Mouse (Mus musculus): ENCODE results near the gene Fkbp10. TPM values are rescaled to one million over a fixed set of nuclear protein-coding genes. Genes with fewer than 3 reads are reported as not detected.

The Fkbp10 gene
- 8.0 and 8.6 TPM in 2 replicates for polyA plus RNA-seq (2012; rRNA removed)

DNA sequence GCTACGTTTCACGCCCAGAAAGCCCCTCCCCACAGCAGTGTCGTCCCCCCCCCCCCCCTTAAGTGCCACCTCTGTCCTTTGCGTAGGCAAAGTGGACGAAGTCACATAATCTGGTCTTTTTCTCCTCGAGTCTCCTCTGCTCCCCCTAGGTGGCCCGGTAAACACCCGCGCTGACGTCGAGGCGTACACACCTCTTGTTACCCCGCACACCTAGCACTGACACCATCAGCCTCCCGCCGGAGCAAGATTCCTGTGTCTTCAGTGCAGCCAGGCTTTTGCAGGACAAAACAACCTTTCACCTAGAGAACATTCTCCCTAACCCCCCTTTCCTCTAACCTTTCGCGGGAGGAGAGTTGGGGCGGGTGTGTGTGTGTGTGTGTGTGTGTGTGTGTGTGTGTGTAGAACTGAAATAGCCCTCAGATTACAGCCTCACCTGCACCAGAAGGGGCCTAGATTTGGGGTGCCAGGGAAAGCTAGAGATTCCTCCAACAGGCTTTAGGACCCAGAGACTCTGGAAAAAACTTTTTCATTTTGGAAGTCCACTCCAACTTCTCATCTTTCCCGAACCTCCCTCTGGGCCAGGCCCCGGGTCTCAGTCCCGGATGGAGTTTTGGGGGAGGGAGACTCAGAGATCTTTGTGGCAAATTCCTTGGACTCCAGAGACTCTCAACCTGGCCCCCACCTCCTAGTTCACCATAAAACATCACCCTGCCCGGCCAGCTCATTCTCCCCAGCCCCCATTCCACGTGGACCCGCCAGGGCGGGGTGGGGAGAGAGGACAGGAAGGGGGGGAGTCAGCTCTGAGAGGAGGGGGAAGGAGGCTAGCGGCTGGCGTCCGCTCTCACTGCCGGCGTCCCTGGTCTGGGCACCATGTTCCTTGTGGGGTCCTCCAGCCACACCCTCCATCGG lies at the start of gene Fkbp10:
Gene Fkbp10, plus strand, starts transcription at position 784 of the 909 bp plus-strand sequence.
- Histone ChIP-seq H3K27ac (ENCODE audit: insufficient read depth, low read length) (no peak within 1 kb of the TSS), H3K27me3 (ENCODE audit: control insufficient read depth, insufficient read depth, low read length) (no peaks in the 10 kb centered on the region), H3K4me1 (ENCODE audit: control insufficient read depth, insufficient read depth, low read length) (peaks cover 9% of the 10 kb centered on the region; the same call in 1 of the 2 replicates), H3K4me3 (replicated peaks; ENCODE audit: insufficient read depth, low read depth, low read length) (peak within 1 kb of the TSS; percentile 52)
- TF ChIP-seq CTCF (IDR thresholded peaks at IDR 0.05; ENCODE audit: borderline replicate concordance, insufficient read depth, low read depth, low read length), result no peak
- no peak for TF ChIP-seq POLR2A (IDR thresholded peaks at IDR 0.05; ENCODE audit: borderline replicate concordance, insufficient read depth, low read length)
- WGBS, result 7% methylated on average over 30 of the region's 31 CpGs
- no peak for DNase-seq

DNA sequence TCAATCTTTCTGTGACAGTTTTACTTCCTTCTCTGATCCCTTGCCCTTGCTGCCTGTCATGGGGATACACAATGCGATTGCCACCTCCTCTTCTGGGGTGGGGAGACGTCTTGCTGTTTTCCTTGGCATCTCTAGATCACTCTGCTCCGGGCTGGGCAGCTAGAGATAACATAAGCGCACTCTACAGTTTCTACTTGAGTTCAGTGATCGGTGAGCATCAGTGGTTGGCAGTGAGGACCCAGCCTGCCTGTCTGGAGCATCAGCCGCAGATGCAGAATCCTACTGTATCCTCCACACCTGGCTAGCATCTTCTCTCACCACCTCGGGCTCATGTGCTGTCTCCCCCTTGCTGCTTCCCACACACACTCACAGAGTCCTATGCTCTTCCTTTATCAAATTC lies 46.4 kb upstream of the Fkbp10 start:
- Histone ChIP-seq H3K27me3 (ENCODE audit: control insufficient read depth, insufficient read depth, low read length) (no peaks in the 10 kb centered on the region), H3K27ac (ENCODE audit: insufficient read depth, low read length) (no peak overlapping the region), H3K4me1 (ENCODE audit: control insufficient read depth, insufficient read depth, low read length) (peaks cover 18% of the 10 kb centered on the region), H3K4me3 (replicated peaks; ENCODE audit: insufficient read depth, low read depth, low read length) (no peak overlapping the region)
- TF ChIP-seq POLR2A (IDR thresholded peaks at IDR 0.05; ENCODE audit: borderline replicate concordance, insufficient read depth, low read length) (no peak), CTCF (IDR thresholded peaks at IDR 0.05; ENCODE audit: borderline replicate concordance, insufficient read depth, low read depth, low read length) (no peak)
- no peak for DNase-seq
- 55% methylated on average over 7 of the region's 7 CpGs for WGBS

DNA sequence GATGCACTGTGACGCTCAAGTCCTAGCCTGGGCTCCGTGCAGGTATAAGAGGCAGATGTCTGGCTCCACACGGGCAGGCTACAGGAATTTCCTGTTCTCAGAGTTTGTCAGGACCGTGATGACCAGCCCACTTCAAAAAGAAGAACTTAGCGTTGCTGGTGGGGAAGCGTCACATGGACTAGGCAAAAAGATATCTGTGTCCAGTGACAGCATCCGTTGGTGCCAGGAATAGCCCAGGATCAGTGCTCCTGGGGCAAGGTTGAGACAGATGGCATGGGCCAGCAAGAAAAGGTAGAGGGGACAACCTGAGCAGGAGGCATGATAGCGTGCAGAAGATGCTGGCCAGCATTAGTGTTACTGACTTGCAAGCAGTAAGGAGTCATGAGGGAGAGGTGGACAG lies 45.7 kb upstream of the Fkbp10 start:
- peak; percentile 68 to 75 for DNase-seq
- H3K4me3 ChIP-seq (replicated peaks; ENCODE audit: insufficient read depth, low read depth, low read length), result no peak overlapping the region
- H3K27me3 ChIP-seq (ENCODE audit: control insufficient read depth, insufficient read depth, low read length), result no peaks in the 10 kb centered on the region
- TF ChIP-seq CTCF (IDR thresholded peaks at IDR 0.05; ENCODE audit: borderline replicate concordance, insufficient read depth, low read depth, low read length) (no peak), POLR2A (IDR thresholded peaks at IDR 0.05; ENCODE audit: borderline replicate concordance, insufficient read depth, low read length) (no peak)
- H3K4me1 ChIP-seq (ENCODE audit: control insufficient read depth, insufficient read depth, low read length), result peaks cover 18% of the 10 kb centered on the region
- 17% methylated on average over 8 of the region's 8 CpGs for WGBS
- peak overlapping the region; percentile 53 for H3K27ac ChIP-seq (ENCODE audit: insufficient read depth, low read length)

DNA sequence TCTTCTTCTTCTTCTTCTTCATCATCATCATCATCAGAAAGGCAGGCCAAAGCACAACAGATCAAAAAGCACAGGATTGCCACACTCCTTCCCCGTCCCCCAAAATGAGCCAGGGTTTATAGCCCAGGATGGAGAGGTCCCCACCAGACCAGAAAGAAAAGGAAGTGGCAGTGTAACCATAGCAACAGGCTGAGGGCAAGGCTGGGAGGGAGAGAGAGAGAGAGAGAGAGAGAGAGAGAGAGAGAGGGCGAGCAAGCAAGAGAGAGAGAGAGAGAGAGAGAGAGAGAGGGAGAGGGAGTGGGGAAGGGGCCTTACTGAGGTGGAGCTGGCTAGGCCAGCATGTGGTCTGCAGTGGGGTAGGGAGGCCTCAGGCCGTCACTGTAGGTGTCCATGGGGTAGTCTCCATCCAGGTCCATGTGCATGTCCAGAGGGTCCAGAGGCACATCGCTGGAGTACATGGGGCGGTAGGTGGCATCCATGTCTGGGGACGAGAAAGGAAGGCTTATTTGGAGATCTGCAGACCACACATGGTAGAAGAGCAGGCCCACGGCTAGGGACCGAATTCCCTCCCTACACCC lies 43.4 kb upstream of the Fkbp10 start:
- Histone ChIP-seq H3K4me3 (replicated peaks; ENCODE audit: insufficient read depth, low read depth, low read length) (no peak overlapping the region), H3K27ac (ENCODE audit: insufficient read depth, low read length) (no peak overlapping the region), H3K4me1 (ENCODE audit: control insufficient read depth, insufficient read depth, low read length) (peaks cover 18% of the 10 kb centered on the region), H3K27me3 (ENCODE audit: control insufficient read depth, insufficient read depth, low read length) (no peaks in the 10 kb centered on the region)
- TF ChIP-seq CTCF (IDR thresholded peaks at IDR 0.05; ENCODE audit: borderline replicate concordance, insufficient read depth, low read depth, low read length) (no peak), POLR2A (IDR thresholded peaks at IDR 0.05; ENCODE audit: borderline replicate concordance, insufficient read depth, low read length) (no peak)
- no peak for DNase-seq
- WGBS, result 61% methylated on average over 8 of the region's 8 CpGs

DNA sequence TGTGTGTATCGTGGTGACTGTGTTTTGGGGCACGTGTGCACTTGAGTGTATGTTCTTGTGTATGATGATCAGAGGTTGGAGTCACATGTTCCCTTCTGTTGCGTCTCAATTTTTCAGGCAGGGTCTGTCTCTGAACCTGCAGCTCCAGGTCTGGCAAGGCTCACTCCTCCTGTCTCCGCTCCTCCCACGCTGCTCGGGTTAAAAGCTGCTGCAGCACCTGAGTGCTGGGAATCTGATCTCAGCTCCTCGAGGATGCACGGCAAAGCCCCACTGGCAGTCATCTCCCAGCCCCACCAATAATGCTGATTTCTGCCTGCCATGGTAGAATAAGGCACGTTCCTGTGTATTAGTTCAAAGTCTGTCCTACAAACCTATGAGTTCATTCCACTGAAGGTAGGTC lies 40.4 kb upstream of the Fkbp10 start:
- H3K27ac ChIP-seq (ENCODE audit: insufficient read depth, low read length), result no peak overlapping the region
- H3K4me1 ChIP-seq (ENCODE audit: control insufficient read depth, insufficient read depth, low read length), result peaks cover 6% of the 10 kb centered on the region
- no peak overlapping the region for H3K4me3 ChIP-seq (replicated peaks; ENCODE audit: insufficient read depth, low read depth, low read length)
- no peak for DNase-seq
- H3K27me3 ChIP-seq (ENCODE audit: control insufficient read depth, insufficient read depth, low read length), result no peaks in the 10 kb centered on the region
- no peak for TF ChIP-seq POLR2A (IDR thresholded peaks at IDR 0.05; ENCODE audit: borderline replicate concordance, insufficient read depth, low read length)
- no peak for TF ChIP-seq CTCF (IDR thresholded peaks at IDR 0.05; ENCODE audit: borderline replicate concordance, insufficient read depth, low read depth, low read length)
- WGBS, result 89% methylated on average over 9 of the region's 9 CpGs

DNA sequence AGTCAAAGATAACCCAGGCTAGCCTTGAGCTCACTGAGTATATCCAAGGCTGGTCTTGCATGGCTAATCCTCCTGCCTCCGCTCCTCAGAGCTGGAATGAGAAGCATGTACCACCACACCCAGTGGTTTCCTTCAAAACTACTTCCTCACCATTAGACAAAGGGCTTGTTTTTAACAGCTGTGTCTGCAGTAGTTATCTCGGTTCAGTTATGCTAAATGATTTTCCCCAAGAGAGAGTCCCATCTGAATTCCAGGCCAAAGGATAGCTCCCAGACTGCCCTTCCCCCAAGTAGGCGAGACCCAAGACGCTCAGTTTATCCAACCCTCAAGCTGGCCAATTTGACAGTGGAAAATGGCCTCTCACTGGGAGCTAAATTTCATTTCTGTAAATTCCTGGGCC lies 39.5 kb upstream of the Fkbp10 start:
- no peak for DNase-seq
- Histone ChIP-seq H3K4me3 (replicated peaks; ENCODE audit: insufficient read depth, low read depth, low read length) (no peak overlapping the region), H3K27me3 (ENCODE audit: control insufficient read depth, insufficient read depth, low read length) (no peaks in the 10 kb centered on the region), H3K4me1 (ENCODE audit: control insufficient read depth, insufficient read depth, low read length) (no peaks in the 10 kb centered on the region; the same call in 1 of the 2 replicates), H3K27ac (ENCODE audit: insufficient read depth, low read length) (no peak overlapping the region)
- no peak for TF ChIP-seq CTCF (IDR thresholded peaks at IDR 0.05; ENCODE audit: borderline replicate concordance, insufficient read depth, low read depth, low read length)
- no peak for TF ChIP-seq POLR2A (IDR thresholded peaks at IDR 0.05; ENCODE audit: borderline replicate concordance, insufficient read depth, low read length)
- 71% methylated on average over 4 of the region's 4 CpGs for WGBS

DNA sequence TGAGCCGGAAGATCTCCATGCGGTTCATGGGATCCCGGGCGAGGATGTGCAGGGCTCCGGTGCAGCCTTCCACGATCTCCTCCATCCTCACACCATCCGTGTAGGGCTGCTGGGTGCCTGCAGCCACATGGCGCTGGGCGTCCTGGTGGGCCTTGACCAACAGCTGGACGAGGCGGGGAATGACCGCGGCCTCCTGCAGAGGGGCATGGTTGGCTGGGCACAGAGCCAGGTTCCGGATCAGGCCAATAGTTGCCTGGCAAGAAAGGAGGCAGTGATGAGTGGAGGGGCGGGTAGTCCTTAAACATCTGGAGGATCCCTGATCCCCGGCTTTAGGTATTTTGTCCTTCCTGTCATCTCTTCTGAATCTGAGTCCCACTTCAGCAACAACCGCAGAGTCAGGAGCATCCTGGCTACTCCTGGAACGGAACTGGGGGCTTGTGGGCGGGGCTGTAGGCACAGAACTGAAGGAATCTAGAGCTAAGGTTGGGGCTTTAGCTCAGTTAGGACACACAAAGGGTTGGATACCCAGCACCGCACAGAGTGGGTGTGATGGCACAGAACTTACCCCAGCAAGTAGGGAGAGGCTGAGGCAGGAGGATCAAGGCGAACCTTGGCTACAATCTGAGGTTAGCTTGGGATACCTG lies 38.6 kb upstream of the Fkbp10 start:
- Histone ChIP-seq H3K4me3 (replicated peaks; ENCODE audit: insufficient read depth, low read depth, low read length) (no peak overlapping the region), H3K27me3 (ENCODE audit: control insufficient read depth, insufficient read depth, low read length) (no peaks in the 10 kb centered on the region), H3K4me1 (ENCODE audit: control insufficient read depth, insufficient read depth, low read length) (no peaks in the 10 kb centered on the region; the same call in 1 of the 2 replicates), H3K27ac (ENCODE audit: insufficient read depth, low read length) (no peak overlapping the region)
- TF ChIP-seq POLR2A (IDR thresholded peaks at IDR 0.05; ENCODE audit: borderline replicate concordance, insufficient read depth, low read length), result no peak
- TF ChIP-seq CTCF (IDR thresholded peaks at IDR 0.05; ENCODE audit: borderline replicate concordance, insufficient read depth, low read depth, low read length), result no peak
- 66% methylated on average over 21 of the region's 21 CpGs for WGBS
- DNase-seq, result no peak

Data from cerebellum, adult 2 months (tissue).